Mouse (Mus musculus): ENCODE data around the gene Dennd1a.

- TF ChIP-seq CTCF (IDR thresholded peaks at IDR 0.05; ENCODE audit: control insufficient read depth, insufficient read depth, insufficient read length) (no peak), MAX (IDR thresholded peaks at IDR 0.05) (no peak), CEBPB (IDR thresholded peaks at IDR 0.05; ENCODE audit: low read depth) (no peak), FOSL1 (IDR thresholded peaks at IDR 0.05; ENCODE audit: insufficient read depth, low read length, poor library complexity, severe bottlenecking) (no peak)
Observed at GRCm38 (mm10) chr2:37988301-37988700, 298.9 kb downstream of the Dennd1a start.

Data from C2C12 (cell line).